8 mouse cellular contexts compared by ENCODE assay signal in genomic region chr19:7068136-7068535, GRCm38 (mm10). TPM values are rescaled to one million over a fixed set of nuclear protein-coding genes. Genes with fewer than 3 reads are reported as not detected.
DNase-seq lines count a peak whose midpoint lies in the region; ATAC-seq and TF ChIP-seq lines count a peak whose summit lies in the region.

No protein-coding gene starts in this region.

- H3K27me3 ChIP-seq in liver, embryonic 14.5 days (ENCODE audit: control insufficient read depth, insufficient read depth, low read length), result peaks cover 19% of the 10 kb centered on the region
- peaks cover 48% of the 10 kb centered on the region for H3K27me3 ChIP-seq in neural tube, embryonic 12.5 days (replicated peaks)

- intact Hi-C loops in gastrocnemius, postnatal 36 days (cut with DNase I), result loop anchor here (10.0 kb wide), 1 partner anchor 357 kb away; no protein-coding TSS in a partner anchor

- no peaks in the 10 kb centered on the region for H3K9me3 ChIP-seq in liver, embryonic 14.5 days (ENCODE audit: control insufficient read depth, low read length)
- H3K9me3 ChIP-seq in neural tube, embryonic 12.5 days, result no peaks in the 10 kb centered on the region

- TF ChIP-seq EP300 in liver, embryonic 14.5 days (IDR thresholded peaks at IDR 0.05; ENCODE audit: low read depth), result no peak

- peak; percentile 65 for DNase-seq in right cerebral cortex, adult 18-20 months
- no peak for DNase-seq in right cerebral cortex, postnatal 36 days (ENCODE audit: low spot score in 2 of 2)
- DNase-seq in embryo, embryonic 10.5 days (ENCODE audit: low spot score), result peak; percentile 91
- DNase-seq in gastrocnemius, postnatal 36 days, result peak; percentile 76 to 81
- peak; percentile 84 for DNase-seq in kidney, postnatal 14 days
- DNase-seq in liver, embryonic 14.5 days (ENCODE audit: low read depth in 3 of 3, low spot score in 3 of 3), result peak in 1 of 3 experiments; percentile 28
- DNase-seq in testis, postnatal 14 days (ENCODE audit: low spot score), result peak; percentile 48

- peaks cover 11 to 16% of the 10 kb centered on the region in 2 experiments for H3K4me1 ChIP-seq in liver, embryonic 14.5 days (replicated peaks; ENCODE audit: control insufficient read depth in 2 of 2, insufficient read depth in 2 of 2, low read length in 1 of 2)
- peaks cover 72% of the 10 kb centered on the region for H3K4me1 ChIP-seq in neural tube, embryonic 12.5 days

- TF ChIP-seq CTCF in liver, embryonic 14.5 days (IDR thresholded peaks at IDR 0.05; ENCODE audit: low read depth), result peak; percentile 90

- WGBS in liver, embryonic 14.5 days (ENCODE audit: insufficient replicate concordance), result 7% methylated on average over 14 of the region's 14 CpGs
- WGBS in neural tube, embryonic 12.5 days, result 2% methylated on average over 14 of the region's 14 CpGs

- peak overlapping the region; percentile 59 for H3K4me2 ChIP-seq in liver, embryonic 14.5 days (ENCODE audit: low read depth)
- peak overlapping the region; percentile 30 for H3K4me2 ChIP-seq in neural tube, embryonic 12.5 days (replicated peaks)

- no peak overlapping the region for H3K9ac ChIP-seq in liver, embryonic 14.5 days (replicated peaks)
- no peak overlapping the region for H3K9ac ChIP-seq in neural tube, embryonic 12.5 days

- H3K36me3 ChIP-seq in liver, embryonic 14.5 days (replicated peaks; ENCODE audit: control insufficient read depth, insufficient read depth, low read depth), result no peaks in the 10 kb centered on the region
- no peaks in the 10 kb centered on the region for H3K36me3 ChIP-seq in neural tube, embryonic 12.5 days

- no peak overlapping the region for H3K4me3 ChIP-seq in liver, embryonic 14.5 days (ENCODE audit: insufficient read depth in 1 of 2, low read depth in 2 of 2, low read length in 2 of 2)
- H3K4me3 ChIP-seq in neural tube, embryonic 12.5 days, result no peak overlapping the region

- no peak overlapping the region for H3K27ac ChIP-seq in liver, embryonic 14.5 days
- no peak overlapping the region for H3K27ac ChIP-seq in neural tube, embryonic 12.5 days

- ATAC-seq in liver, embryonic 14.5 days (ENCODE audit: insufficient read depth), result 0 out of 2 replicates have a peak, but pooled peaks have one; percentile 24
- peak; percentile 35 for ATAC-seq in neural tube, embryonic 12.5 days (ENCODE audit: low FRiP score, low read depth)

RNA-seq across cellular contexts. Expression of gene Macrod1, which starts 11.5 kb away (rescaled TPM):
- 100 to 1,000 TPM; 240 to 280 TPM for total RNA-seq in gastrocnemius, postnatal 36 days (2021)
- 4.5 TPM in 2 replicates for polyA plus RNA-seq in liver, embryonic 14.5 days (2012; rRNA removed)
- polyA plus RNA-seq in liver, embryonic 14.5 days (2014; fragmentation: Nextera tagmentation; extraction: Ambion mirVana), result 3.7 and 5.1 TPM in 2 replicates
- polyA plus RNA-seq in neural tube, embryonic 12.5 days (2016; fragmentation: Nextera tagmentation; extraction: Ambion mirVana), result 3.4 and 5.2 TPM in 2 replicates

RNA-seq across cellular contexts. Expression of gene Stip1, which starts 28.4 kb away (rescaled TPM):
- 10 to 100 TPM; 80.7 to 91.9 TPM for total RNA-seq in gastrocnemius, postnatal 36 days (2021)
- 56.2 and 86.2 TPM in 2 replicates for polyA plus RNA-seq in liver, embryonic 14.5 days (2012; rRNA removed)
- 113 and 122 TPM in 2 replicates for polyA plus RNA-seq in liver, embryonic 14.5 days (2014; fragmentation: Nextera tagmentation; extraction: Ambion mirVana)
- 278 and 294 TPM in 2 replicates for polyA plus RNA-seq in neural tube, embryonic 12.5 days (2016; fragmentation: Nextera tagmentation; extraction: Ambion mirVana)

RNA-seq across cellular contexts. Expression of gene Flrt1, which starts 37.4 kb away (rescaled TPM):
- under 1 TPM; 0.36 to 0.49 TPM for total RNA-seq in gastrocnemius, postnatal 36 days (2021)
- 0.01 and 0.02 TPM in 2 replicates for polyA plus RNA-seq in liver, embryonic 14.5 days (2012; rRNA removed)
- 0.08 and 0.09 TPM in 2 replicates for polyA plus RNA-seq in liver, embryonic 14.5 days (2014; fragmentation: Nextera tagmentation; extraction: Ambion mirVana)
- 7.0 and 9.9 TPM in 2 replicates for polyA plus RNA-seq in neural tube, embryonic 12.5 days (2016; fragmentation: Nextera tagmentation; extraction: Ambion mirVana)

RNA-seq across cellular contexts. Expression of gene Fermt3, which starts 48.9 kb away (rescaled TPM):
- total RNA-seq in gastrocnemius, postnatal 36 days (2021), result 1 to 10 TPM; 1.1 to 1.5 TPM
- polyA plus RNA-seq in liver, embryonic 14.5 days (2012; rRNA removed), result 58.1 and 58.9 TPM in 2 replicates
- 72.2 and 78.4 TPM in 2 replicates for polyA plus RNA-seq in liver, embryonic 14.5 days (2014; fragmentation: Nextera tagmentation; extraction: Ambion mirVana)
- polyA plus RNA-seq in neural tube, embryonic 12.5 days (2016; fragmentation: Nextera tagmentation; extraction: Ambion mirVana), result 6.5 and 6.9 TPM in 2 replicates

Comparison
In these comparisons a context has a peak if more than half of its experiments do, and no peak if none do; other contexts are left out.
1. DNase-seq: peak in right cerebral cortex, adult 18-20 months (single experiment), embryo, embryonic 10.5 days (single experiment), gastrocnemius, postnatal 36 days (2 of 2), kidney, postnatal 14 days (single experiment) and testis, postnatal 14 days (single experiment); none in right cerebral cortex, postnatal 36 days (0 of 2).